Mouse (Mus musculus) embryo, embryonic 11 days (tissue): Measurements from ENCODE around the gene Calcoco1.
A peak's percentile ranks its signal among the peaks of the same experiment; 100 is the strongest.
"Not testable (repeated sequence)": the region's sequence is repeated elsewhere in the genome, so short reads cannot be mapped to it uniquely, and the experiment has no call there.

Experiments
- DNase-seq: peaks from one replicate; pipeline ENCODE4 v3.0.0-alpha.2; 2015

Gene Calcoco1

DNA sequence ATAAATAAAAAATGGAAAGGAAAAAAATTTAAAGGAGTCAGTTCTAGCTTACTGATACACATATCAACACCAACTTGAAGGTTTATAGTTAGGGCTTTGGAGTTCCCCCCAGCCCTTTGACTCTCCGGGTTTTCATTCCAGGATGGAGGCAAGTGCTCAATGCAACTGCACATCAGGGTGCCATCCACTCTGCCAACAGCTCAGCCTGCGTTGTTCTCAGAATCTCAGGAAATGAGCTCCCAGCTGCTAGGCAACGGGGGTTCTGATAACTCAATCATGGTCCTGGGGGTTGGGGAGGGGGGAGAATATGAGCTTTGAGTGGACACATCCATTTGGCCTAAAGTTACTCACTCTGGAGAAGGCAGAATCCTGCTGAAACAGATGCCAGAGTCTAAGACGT lies 36.2 kb downstream of the Calcoco1 start:
- DNase-seq: peak; percentile 31

DNA sequence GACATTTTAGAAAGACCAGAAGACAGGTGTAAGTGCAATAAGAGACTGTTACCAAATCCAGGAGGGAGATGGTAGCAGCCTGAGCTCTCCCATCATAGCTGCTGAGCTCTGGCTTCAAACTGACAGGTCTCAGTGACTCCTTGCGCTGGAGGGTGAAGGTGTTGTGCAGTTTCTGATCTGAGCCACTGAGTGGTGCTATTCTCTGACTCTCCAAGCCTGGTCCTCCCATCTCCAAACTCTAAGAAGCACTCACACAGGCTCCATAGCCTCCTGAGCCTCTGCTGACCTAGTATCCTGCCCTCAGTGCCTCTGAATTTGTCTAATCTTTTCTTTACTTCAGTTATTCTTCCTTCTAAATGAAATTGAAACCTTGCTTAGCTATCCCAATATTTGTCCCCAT lies 38.3 kb downstream of the Calcoco1 start:
- DNase-seq: peak; percentile 49

DNA sequence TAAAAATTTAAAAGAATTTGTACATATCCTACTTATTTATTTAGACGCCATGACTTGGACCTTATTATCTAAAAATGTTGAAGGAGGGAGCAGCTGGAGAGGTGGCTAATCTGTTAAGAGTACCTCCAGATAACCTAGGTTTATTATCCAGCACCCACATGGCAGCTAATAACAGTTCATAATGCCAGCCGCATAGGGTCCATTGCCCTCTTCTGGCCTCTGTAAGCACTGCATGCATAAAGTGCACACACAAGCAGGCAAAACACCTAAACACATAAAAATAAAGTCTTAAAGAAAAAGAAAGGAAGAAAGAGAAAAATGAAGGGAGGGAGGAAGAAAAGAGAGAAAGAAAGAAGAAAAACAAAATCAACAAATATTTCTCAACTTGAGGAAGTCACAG lies 45.6 kb downstream of the Calcoco1 start:
- DNase-seq: no peak

DNA sequence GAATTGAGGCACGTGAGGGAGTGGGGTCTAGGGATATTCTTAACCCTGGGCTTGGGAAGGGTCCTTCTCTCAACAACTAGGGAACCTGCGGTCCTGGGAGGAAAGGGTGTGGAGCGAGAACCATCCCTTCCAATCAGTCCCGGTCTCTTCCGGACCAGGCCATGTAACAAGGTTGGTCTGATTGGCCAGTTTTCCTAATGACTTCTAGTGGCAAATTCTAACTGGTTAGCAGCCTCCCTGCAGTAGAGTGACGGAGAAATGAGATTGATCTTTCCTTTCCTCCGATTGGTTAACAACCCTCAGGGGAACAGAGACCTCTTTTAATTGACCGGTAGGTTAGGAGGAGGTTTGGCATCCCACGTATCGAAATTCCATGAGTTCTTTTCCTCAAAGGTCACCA lies 48.4 kb downstream of the Calcoco1 start:
- DNase-seq: peak; percentile 87

DNA sequence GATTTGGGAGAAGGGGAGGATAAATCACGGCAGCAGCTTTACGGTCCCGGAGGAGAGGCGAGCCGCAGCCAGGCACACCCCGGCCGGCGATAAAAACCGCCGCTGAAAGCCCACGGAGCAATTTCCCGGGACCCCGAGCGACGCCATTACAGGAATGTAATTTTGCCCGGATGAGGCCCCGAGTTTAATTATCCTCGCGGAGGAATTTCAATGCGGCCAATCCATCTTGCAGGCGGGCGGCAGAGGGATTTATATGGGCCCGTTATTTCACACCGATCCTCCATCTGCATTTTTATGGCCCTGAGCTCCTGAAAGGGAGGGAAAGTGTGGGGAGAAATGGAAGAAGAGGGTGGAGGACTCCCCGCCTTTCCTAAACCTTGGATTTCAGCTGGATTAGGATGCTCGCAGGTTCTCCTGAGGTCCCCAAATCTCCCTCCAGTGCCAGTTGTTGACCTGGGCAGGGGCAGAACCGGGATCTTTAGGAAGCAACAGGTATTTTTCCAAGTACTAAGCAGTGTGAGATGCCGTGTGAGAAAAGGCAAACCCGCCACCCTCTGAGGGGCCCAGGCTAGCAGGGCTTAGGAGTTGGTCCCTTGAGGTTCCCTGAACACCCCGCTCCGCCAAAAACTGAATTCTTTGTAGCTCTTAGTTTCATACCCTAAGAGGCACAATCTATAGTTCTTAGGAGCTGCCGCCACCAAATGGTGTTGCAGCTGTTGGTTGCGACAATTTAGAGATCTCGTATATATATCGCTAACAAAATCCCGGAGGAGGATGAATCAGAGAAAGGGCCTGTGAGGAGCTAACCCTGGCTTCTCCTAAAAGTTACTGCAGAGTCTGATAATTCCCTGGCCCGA lies 49.5 kb downstream of the Calcoco1 start, which contains the start of gene Atp5g2:
Gene Atp5g2 (minus strand): TSS at position 138 of the 857 bp plus-strand sequence.
- DNase-seq: peak; percentile 80

DNA sequence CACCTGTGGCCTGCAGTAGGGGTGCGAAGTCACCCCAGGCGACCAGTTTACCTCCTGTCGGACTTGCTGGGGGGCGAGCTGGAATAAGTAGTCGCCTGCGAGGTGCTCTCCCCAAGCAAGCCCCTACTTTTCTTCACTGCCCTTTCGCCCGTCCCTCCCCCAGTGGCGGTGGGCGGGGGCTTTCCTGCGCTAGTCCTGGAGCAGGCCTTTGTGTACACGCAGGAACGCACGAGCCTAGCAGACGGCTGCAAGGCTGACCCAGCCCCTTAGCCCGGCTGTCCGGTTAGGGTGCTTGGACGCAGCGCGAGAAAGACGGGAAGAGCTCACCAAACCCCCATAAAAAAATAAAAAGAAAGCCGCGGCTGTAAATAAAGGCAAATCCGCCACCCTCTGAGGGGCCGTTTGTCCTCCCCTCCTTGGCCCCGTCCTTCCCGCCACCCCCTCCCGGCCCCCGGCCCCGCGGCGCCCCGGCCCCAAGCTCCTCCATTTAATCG lies 50.2 kb downstream of the Calcoco1 start:
- peak; percentile 92 for DNase-seq

DNA sequence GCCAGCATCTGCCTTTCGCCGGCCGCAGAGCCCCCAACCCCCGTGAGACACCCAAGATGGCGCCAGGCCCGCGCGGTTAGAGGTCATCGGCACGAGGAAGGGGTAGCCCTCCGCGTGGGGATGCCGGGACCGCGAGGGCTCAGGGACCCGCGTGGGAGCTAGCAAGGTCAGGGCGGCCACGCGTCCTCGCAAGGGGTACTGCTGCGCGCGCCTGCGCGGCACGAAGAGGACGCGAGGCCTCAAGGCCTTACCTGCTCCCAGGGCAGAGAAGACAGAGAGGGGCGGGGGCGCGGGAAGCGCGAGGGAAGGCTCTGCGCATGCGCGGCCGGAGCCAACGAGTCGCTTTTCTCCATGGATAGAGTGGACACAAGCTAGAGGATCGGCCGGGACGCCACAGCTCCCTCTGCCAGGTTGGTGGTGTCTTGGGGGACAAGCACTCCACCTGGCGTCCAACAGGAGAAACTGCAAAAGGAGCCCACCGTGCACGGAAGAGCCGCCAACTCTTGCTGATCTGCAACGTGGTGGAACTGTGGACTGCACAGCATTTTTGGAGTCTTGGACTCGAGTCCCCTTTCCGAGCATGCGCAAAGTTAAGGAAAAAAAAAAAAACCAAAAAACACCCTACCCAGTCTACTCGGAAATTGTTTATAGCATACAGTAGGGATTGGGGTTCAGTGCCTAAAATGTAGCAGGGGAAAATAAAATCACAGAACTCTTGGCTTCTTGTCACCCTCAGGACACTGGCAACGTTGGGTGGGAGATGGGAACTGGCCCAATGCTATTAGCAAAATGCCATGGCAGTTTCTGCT lies 51.0 kb downstream of the Calcoco1 start:
- DNase-seq: peak; percentile 97

DNA sequence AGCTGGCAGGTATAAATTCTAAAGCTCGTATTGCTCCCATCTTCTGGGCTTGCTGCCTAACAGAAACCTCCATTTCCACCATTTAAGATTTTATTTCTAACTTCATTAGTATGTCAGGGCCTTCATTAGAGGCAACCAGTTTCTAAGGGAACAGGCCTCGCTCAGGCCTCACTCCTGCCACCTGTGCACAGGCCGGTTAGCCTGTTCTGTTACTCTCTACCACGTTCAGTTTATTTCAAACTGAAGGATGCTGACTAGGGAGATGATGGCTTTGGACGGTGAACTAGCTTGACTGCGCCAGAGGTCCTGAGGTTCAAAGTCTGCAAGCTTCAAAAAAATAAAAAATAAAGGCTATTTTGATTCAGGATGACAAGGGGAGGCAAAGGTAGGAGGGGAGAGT lies 51.7 kb downstream of the Calcoco1 start:
- no peak for DNase-seq

DNA sequence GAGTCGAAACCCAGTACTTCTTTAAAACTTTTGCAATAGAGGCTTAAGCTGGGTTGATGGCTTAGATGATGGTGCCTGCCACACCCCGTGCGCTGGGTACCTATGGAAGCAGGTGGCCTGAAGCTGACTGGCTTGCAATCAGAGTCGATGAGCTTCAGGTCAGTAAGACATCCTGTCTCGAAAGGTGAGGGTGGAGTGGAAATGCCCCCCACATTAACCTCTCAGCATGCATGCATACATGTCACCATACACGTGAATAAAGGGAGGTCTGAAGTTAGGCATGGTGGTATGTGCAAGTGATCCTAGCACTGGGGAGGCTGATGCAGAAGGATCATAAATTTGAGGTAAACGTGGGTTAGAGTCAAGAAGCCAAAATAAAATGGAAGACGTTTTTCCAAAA lies 52.4 kb downstream of the Calcoco1 start:
- no peak for DNase-seq

DNA sequence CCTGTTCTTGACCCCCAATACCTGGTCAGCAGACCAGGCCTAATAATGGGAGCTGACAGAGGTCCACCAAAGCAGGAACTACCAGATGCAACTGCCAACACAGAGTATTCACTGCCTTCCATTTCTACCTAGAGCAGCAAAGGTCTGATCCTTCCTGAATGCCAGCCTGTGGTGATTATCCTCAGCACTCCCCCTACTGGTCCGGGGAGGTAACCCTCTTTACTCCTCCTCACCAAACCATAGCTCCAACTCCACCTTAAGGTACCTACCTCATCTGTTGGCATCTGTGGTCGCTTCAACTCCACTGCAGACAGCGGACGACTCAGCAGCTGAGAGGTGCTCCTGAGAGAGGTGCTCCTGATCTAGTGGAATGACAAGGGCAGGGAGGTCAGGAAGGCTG lies 56.5 kb downstream of the Calcoco1 start:
- peak; percentile 70 for DNase-seq

DNA sequence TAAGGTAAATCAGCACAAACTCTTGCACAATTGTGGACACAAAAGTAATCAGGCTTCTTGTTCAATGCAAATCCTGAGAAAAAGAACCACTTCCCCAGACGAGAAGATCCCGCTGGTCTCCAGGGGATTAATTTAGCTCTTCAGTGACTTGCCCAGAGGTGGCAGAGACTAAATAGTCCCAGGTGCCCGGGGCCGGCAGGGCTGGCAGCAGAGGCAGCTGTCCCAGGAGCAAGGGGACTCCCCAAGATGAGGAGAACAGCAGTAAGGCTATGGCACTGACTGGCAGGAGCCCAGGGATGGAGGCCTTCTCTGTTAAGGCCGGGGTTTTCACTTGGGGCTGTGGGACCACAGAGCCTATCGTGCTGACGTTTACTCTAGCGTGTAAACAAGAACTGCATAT lies 58.2 kb downstream of the Calcoco1 start:
- no peak for DNase-seq

DNA sequence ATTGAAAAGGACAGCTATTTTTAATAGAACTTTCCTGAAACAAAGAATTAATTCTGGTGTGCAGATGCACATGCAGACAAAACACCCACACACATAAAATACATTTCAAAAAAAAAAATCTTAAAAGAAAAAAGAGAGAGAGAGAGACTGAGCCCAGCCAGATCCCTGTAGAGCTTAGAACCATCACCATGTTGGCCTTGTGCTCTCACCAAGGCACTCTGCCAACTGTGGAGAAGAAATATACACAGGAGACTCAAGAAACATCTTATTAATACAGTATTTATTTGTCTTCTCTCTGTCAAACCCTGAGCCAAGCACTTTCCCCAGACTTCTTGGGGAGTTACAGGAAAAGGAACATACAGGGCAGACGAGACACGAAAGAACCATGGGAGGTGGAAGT lies 59.4 kb downstream of the Calcoco1 start:
- DNase-seq: not testable (repeated sequence)

DNA sequence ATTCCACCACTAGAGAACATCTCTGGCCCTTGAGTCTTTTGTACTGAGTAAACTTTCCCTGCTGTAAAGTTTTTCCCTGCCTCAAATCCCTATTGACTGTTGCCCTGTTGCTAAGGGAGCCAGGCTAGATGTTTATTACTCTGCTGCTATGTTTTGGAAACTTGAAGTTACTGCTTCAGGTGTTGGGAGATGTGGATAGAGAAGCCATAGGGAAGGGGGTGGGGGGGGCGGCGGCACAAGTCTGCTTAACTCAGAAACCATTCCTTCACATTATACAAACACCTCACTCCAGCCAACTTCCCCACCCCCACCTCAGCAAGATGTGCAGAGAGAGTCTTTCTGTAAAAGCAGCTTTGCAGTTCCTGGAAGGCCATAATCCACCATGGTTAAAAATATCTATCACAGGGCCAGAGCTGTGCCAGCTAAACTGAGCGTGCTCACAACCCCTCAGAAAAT lies 64.0 kb downstream of the Calcoco1 start:
- DNase-seq: no peak
